11 mouse cellular contexts compared by ENCODE assay signal in the genomic region with DNA sequence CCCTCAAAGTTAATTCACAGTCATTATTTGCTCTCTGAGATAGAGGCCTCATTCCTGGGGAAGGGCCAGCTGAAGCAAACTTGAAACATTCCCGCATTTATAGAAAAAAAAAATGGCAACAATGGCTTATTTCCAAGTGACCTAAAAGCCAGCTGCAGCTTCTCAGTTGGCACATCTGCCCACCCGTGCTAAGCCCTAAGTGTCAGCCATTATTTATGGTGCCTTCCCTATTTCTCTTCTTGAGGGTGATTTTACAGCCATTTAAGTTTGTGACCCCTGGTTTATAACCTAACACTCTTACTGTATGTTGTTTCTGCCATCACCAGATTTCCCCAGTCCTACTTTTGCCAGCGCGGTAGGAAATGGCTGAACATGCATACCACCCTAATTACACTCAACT. TPM values are rescaled to one million over a fixed set of nuclear protein-coding genes. Genes with fewer than 3 reads are reported as not detected.
A peak's percentile ranks its signal among the peaks of the same experiment; 100 is the strongest.
DNase-seq lines count a peak whose midpoint lies in the region; ATAC-seq and TF ChIP-seq lines count a peak whose summit lies in the region.
"Had no signal": no experiment of that assay in that cellular context is flagged by ENCODE, and none has a peak within 500 bp of the region (broad histone marks: within the 10 kb centered on the region; RNA-seq: fewer than 3 reads in every experiment).

No protein-coding gene starts in this region.

- no peak for TF ChIP-seq EP300 in liver, embryonic 14.5 days (IDR thresholded peaks at IDR 0.05; ENCODE audit: low read depth)

- no peaks in the 10 kb centered on the region for H3K9me3 ChIP-seq in heart, embryonic 14.5 days (ENCODE audit: control insufficient read depth, low read length)
- no peaks in the 10 kb centered on the region for H3K9me3 ChIP-seq in liver, embryonic 14.5 days (ENCODE audit: control insufficient read depth, low read length)

- WGBS in heart, embryonic 14.5 days, result 52% methylated on average over 4 of the region's 4 CpGs
- 71% methylated on average over 4 of the region's 4 CpGs for WGBS in liver, embryonic 14.5 days (ENCODE audit: insufficient replicate concordance)

- H3K4me2 ChIP-seq in heart, embryonic 14.5 days (ENCODE audit: low read length), result peak overlapping the region; percentile 77
- H3K4me2 ChIP-seq in liver, embryonic 14.5 days (ENCODE audit: low read depth), result peak overlapping the region; percentile 89

- H3K27me3 ChIP-seq in heart, embryonic 14.5 days (ENCODE audit: control insufficient read depth, insufficient read depth, low read length), result no peaks in the 10 kb centered on the region
- H3K27me3 ChIP-seq in liver, embryonic 14.5 days (ENCODE audit: control insufficient read depth, insufficient read depth, low read length), result no peaks in the 10 kb centered on the region

- peak overlapping the region; percentile 48 to 55; a peak in 3 of 4 replicates for H3K4me3 ChIP-seq in heart, embryonic 14.5 days (ENCODE audit: control insufficient read depth in 1 of 2, insufficient read depth in 1 of 2, low read depth in 1 of 2, low read length in 2 of 2)
- H3K4me3 ChIP-seq in liver, embryonic 14.5 days (ENCODE audit: insufficient read depth in 1 of 2, low read depth in 2 of 2, low read length in 2 of 2), result no peak overlapping the region; a peak in 1 of 4 replicates

- no peak for TF ChIP-seq CTCF in liver, embryonic 14.5 days (IDR thresholded peaks at IDR 0.05; ENCODE audit: low read depth)

- intact Hi-C loops in heart, postnatal 14 days (cut with DNase I), result no loop called here

- H3K27ac ChIP-seq in heart, embryonic 14.5 days (replicated peaks in 1 of 2; ENCODE audit: control insufficient read depth in 1 of 2, insufficient read depth in 1 of 2, low read depth in 2 of 2, low read length in 2 of 2), result peak overlapping the region; percentile 89 to 90
- H3K27ac ChIP-seq in liver, embryonic 14.5 days, result no peak overlapping the region; the same call in 1 of the 2 replicates

- no peak for ATAC-seq in heart, embryonic 14.5 days (ENCODE audit: insufficient number of reproducible peaks, insufficient read depth, low FRiP score, low read depth)
- ATAC-seq in liver, embryonic 14.5 days (ENCODE audit: insufficient read depth), result no peak
- ATAC-seq in activated CD4-positive, CD25-positive, alpha-beta regulatory T cell, adult 4 months, result no peak

- peaks cover 3 to 19% of the 10 kb centered on the region in 2 experiments; a peak in 3 of 4 replicates for H3K4me1 ChIP-seq in heart, embryonic 14.5 days (ENCODE audit: control insufficient read depth in 2 of 2, insufficient read depth in 2 of 2, low read length in 2 of 2)
- H3K4me1 ChIP-seq in liver, embryonic 14.5 days (replicated peaks; ENCODE audit: control insufficient read depth in 2 of 2, insufficient read depth in 2 of 2, low read length in 1 of 2), result peaks cover 17 to 26% of the 10 kb centered on the region in 2 experiments

- H3K36me3 ChIP-seq in heart, embryonic 14.5 days (ENCODE audit: control insufficient read depth, insufficient read depth, low read length), result no peaks in the 10 kb centered on the region
- H3K36me3 ChIP-seq in liver, embryonic 14.5 days (replicated peaks; ENCODE audit: control insufficient read depth, insufficient read depth, low read depth), result no peaks in the 10 kb centered on the region

- DNase-seq in heart, postnatal 14 days, result no peak
- peak; percentile 38 for DNase-seq in retina, postnatal 1 day
- no peak for DNase-seq in retina, embryonic 14.5 days (ENCODE audit: low spot score)
- no peak for DNase-seq in liver, embryonic 14.5 days (ENCODE audit: low read depth in 3 of 3, low spot score in 3 of 3)
- no peak for DNase-seq in frontal cortex, postnatal 25 days (ENCODE audit: low spot score in 2 of 2)
- DNase-seq in ovary, postnatal 36 days (ENCODE audit: low spot score), result no peak
- DNase-seq: adrenal gland, adult 8-10 months; kidney, postnatal 4 days had no signal

- peak overlapping the region; percentile 79 for H3K9ac ChIP-seq in heart, embryonic 14.5 days (ENCODE audit: low read length)
- peak overlapping the region; percentile 89 for H3K9ac ChIP-seq in liver, embryonic 14.5 days (replicated peaks)

RNA-seq across cellular contexts. Expression of a gene that starts 11.3 kb away (rescaled TPM):
- 22.8 and 26.7 TPM in 2 replicates for polyA plus RNA-seq in heart, embryonic 14.5 days (2014; fragmentation: Nextera tagmentation; extraction: Ambion mirVana)
- 10 to 100 TPM; 32.7 to 36.1 TPM for total RNA-seq in heart, postnatal 14 days (2021)
- 0.30 and 0.65 TPM in 2 replicates for polyA plus RNA-seq in liver, embryonic 14.5 days (2012; rRNA removed)
- 0.80 and 1.5 TPM in 2 replicates for polyA plus RNA-seq in liver, embryonic 14.5 days (2014; fragmentation: Nextera tagmentation; extraction: Ambion mirVana)
- polyA plus RNA-seq in activated CD4-positive, CD25-positive, alpha-beta regulatory T cell, adult 4 months (2017; shearing (Covaris generic)), result not detected
- polyA plus RNA-seq: embryonic facial prominence, embryonic 11.5 days had no signal

Comparison
In these comparisons a context has a peak if more than half of its experiments do, and no peak if none do; other contexts are left out.
1. H3K4me3 ChIP-seq: peak in heart, embryonic 14.5 days (2 of 2); none in liver, embryonic 14.5 days (0 of 2).